Mouse (Mus musculus) heart, embryonic 10.5 days (tissue): ENCODE results near the gene Tdgf1. TPM values are rescaled to one million over a fixed set of nuclear protein-coding genes. Genes with fewer than 3 reads are reported as not detected.

Experiments used
- DNase-seq: peaks from one replicate; pipeline ENCODE4 v3.0.0-alpha.2; 2017; ENCODE audit warnings: low spot score
- H3K27ac ChIP-seq: fragments of 300-500 bp; sonication (generic); 2 replicates; pipeline ENCODE4 v1.5.1; 2016; ENCODE audit warnings: mild to moderate bottlenecking
- H3K27me3 ChIP-seq: fragments of 300-500 bp; sonication (generic); 2 replicates; pipeline ENCODE4 v1.6.1; 2016; ENCODE audit warnings: mild to moderate bottlenecking; ENCODE audit not compliant: poor library complexity, insufficient read depth, severe bottlenecking
- H3K36me3 ChIP-seq: fragments of 300-500 bp; sonication (generic); 2 replicates; pipeline ENCODE4 v1.6.1; 2016; ENCODE audit warnings: mild to moderate bottlenecking, moderate library complexity
- H3K4me1 ChIP-seq: fragments of 300-500 bp; sonication (generic); 2 replicates; pipeline ENCODE4 v1.6.1; 2016; ENCODE audit warnings: mild to moderate bottlenecking
- H3K4me3 ChIP-seq: fragments of 300-500 bp; sonication (generic); 2 replicates; pipeline ENCODE4 v1.5.1; 2016; ENCODE audit warnings: mild to moderate bottlenecking, moderate library complexity
- H3K9me3 ChIP-seq: fragments of 300-500 bp; sonication (generic); 2 replicates; pipeline ENCODE4 v1.6.1; 2016; ENCODE audit warnings: mild to moderate bottlenecking, moderate library complexity
- WGBS: fragments of 180-500 bp; shearing (Covaris S2); methylation state at CpG from one replicate; pipeline ENCODE4 v1.1.7; 2016; 5-methylcytosine and 5-hydroxymethylcytosine counted together
- polyA plus RNA-seq: library from polyadenylated mRNA; unstranded; fragments of >200 nt; fragmentation: Nextera tagmentation; extraction: Ambion mirVana; gene quantifications from 2 replicates; pipeline ENCODE4 v1.2.1, GENCODE M21; 2016

Gene Tdgf1
- polyA plus RNA-seq, 1 experiment from 2014 or later, result 1.3 TPM

DNA sequence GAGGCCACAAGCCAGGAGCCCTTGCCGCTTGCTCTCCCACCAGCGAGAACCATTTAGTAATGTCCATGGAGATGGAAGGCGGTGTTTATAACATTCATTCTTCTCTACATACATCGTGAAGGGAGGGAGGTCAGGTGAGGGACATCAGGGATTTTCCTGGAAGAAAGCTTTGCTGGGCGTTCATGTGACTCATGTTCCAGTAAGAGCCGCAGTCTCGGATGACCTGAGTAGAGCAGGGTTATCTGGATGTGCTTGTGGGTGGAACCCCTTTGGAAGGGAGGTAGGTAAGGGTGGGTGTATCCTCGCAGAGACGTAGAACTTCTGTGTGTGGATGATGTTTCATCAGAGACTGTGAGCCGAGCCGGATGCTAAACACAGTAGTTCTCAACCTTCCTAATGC is 5.4 kb upstream of the Tdgf1 start, which contains the start of gene Lrrc2:
Gene Lrrc2 (plus strand): TSS at position 149 of the 400 bp plus-strand sequence.
- H3K36me3 ChIP-seq, result no peaks in the 10 kb centered on the region
- no peaks in the 10 kb centered on the region for H3K9me3 ChIP-seq
- H3K27ac ChIP-seq, result peak within 1 kb of the TSS; percentile 37
- peaks cover 29% of the 10 kb centered on the region; the same call in 1 of the 2 replicates for H3K27me3 ChIP-seq
- no peak within 1 kb of the TSS for H3K4me3 ChIP-seq
- 65% methylated on average over 11 of the region's 11 CpGs for WGBS
- no peak for DNase-seq
- H3K4me1 ChIP-seq, result peaks cover 48% of the 10 kb centered on the region

DNA sequence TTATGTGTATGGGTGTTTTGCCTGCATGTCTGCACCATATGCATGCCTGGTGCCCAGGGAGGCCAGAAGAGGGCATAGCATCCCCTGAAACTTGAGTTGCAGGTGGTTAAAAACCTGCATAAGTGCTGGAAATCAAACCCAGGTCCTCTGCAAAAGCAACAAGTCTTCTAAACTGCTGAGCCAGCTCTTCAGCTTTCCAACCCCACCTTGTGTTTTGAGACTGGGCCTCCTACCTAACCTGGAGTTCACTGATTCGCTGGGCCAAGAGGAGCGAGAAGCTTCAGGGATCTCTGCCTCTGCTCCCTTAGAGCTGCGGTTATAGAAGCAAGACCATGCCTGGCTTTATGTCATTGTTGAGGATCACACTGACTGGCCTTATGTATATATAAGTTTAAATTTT is 4.2 kb upstream of the Tdgf1 start:
- Histone ChIP-seq H3K36me3 (no peaks in the 10 kb centered on the region), H3K9me3 (no peaks in the 10 kb centered on the region), H3K4me3 (no peak overlapping the region), H3K27ac (no peak overlapping the region), H3K4me1 (peaks cover 56% of the 10 kb centered on the region), H3K27me3 (peaks cover 28% of the 10 kb centered on the region)
- no peak for DNase-seq
- WGBS, result 93% methylated on average over 3 of the region's 3 CpGs

GRCm38 (mm10) chr9:110948813-110949310 is 2.9 kb upstream of the Tdgf1 start:
- Histone ChIP-seq H3K27ac (peak overlapping the region; percentile 36; the same call in 1 of the 2 replicates), H3K4me1 (peaks cover 52% of the 10 kb centered on the region), H3K9me3 (no peaks in the 10 kb centered on the region), H3K36me3 (no peaks in the 10 kb centered on the region), H3K27me3 (peaks cover 32% of the 10 kb centered on the region), H3K4me3 (no peak overlapping the region)
- DNase-seq, result no peak
- 26% methylated on average over 8 of the region's 8 CpGs for WGBS

GRCm38 (mm10) chr9:110947900-110948299 is 1.9 kb upstream of the Tdgf1 start:
- H3K27ac ChIP-seq, result peak overlapping the region; percentile 22; the same call in 1 of the 2 replicates
- H3K4me1 ChIP-seq, result peaks cover 52% of the 10 kb centered on the region
- DNase-seq, result no peak
- peaks cover 31% of the 10 kb centered on the region for H3K27me3 ChIP-seq
- H3K4me3 ChIP-seq, result no peak overlapping the region
- H3K9me3 ChIP-seq, result no peaks in the 10 kb centered on the region
- no peaks in the 10 kb centered on the region for H3K36me3 ChIP-seq
- WGBS, result 31% methylated on average over 6 of the region's 6 CpGs

GRCm38 (mm10) chr9:110947261-110947661 is 1.3 kb upstream of the Tdgf1 start:
- H3K9me3 ChIP-seq, result no peaks in the 10 kb centered on the region
- WGBS, result 2% methylated on average over 6 of the region's 6 CpGs
- peaks cover 29% of the 10 kb centered on the region for H3K27me3 ChIP-seq
- peaks cover 51% of the 10 kb centered on the region for H3K4me1 ChIP-seq
- H3K27ac ChIP-seq, result peak overlapping the region; percentile 30; the same call in 1 of the 2 replicates
- no peak for DNase-seq
- H3K36me3 ChIP-seq, result no peaks in the 10 kb centered on the region
- peak overlapping the region; percentile 31; the same call in 1 of the 2 replicates for H3K4me3 ChIP-seq

GRCm38 (mm10) chr9:110946548-110947044 is 638 bp upstream of the Tdgf1 start:
- H3K9me3 ChIP-seq, result no peaks in the 10 kb centered on the region
- peaks cover 29% of the 10 kb centered on the region for H3K27me3 ChIP-seq
- H3K4me3 ChIP-seq, result peak overlapping the region; percentile 31
- no peak for DNase-seq
- H3K27ac ChIP-seq, result peak overlapping the region; percentile 70
- H3K36me3 ChIP-seq, result no peaks in the 10 kb centered on the region
- peaks cover 51% of the 10 kb centered on the region for H3K4me1 ChIP-seq
- 8% methylated on average over 20 of the region's 20 CpGs for WGBS

DNA sequence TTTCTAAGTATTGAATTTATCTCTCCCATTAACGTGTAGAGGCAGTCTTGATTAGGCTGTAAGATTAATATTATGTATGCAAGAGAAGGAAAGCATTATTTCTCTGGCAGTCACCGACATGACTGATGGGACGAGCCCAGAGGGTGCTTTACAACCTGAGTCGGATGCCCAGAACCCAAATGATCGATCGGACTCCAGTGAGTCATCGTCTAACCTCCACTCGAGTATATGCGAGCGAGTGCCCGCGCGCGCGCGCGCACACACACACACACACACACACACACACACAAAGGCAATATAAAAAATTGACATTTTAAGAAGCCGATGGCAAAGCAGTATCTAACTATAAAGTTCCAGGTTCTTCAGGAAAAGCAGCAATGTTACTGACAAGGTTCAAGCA is 615 bp downstream of the Tdgf1 start:
- H3K27ac ChIP-seq, result no peak overlapping the region
- H3K9me3 ChIP-seq, result no peaks in the 10 kb centered on the region
- peaks cover 46% of the 10 kb centered on the region for H3K4me1 ChIP-seq
- H3K27me3 ChIP-seq, result peaks cover 33% of the 10 kb centered on the region
- 8% methylated on average over 18 of the region's 18 CpGs for WGBS
- no peak for DNase-seq
- H3K4me3 ChIP-seq, result 0 out of 2 replicates have a peak overlapping the region, but pooled peaks have one; percentile 12
- H3K36me3 ChIP-seq, result no peaks in the 10 kb centered on the region

- DNase-seq, result no peak
- 21% methylated on average over 13 of the region's 13 CpGs for WGBS
- peaks cover 44% of the 10 kb centered on the region for H3K4me1 ChIP-seq
These were observed 1.7 kb downstream of the Tdgf1 start for GRCm38 (mm10) chr9:110944265-110944664.

DNA sequence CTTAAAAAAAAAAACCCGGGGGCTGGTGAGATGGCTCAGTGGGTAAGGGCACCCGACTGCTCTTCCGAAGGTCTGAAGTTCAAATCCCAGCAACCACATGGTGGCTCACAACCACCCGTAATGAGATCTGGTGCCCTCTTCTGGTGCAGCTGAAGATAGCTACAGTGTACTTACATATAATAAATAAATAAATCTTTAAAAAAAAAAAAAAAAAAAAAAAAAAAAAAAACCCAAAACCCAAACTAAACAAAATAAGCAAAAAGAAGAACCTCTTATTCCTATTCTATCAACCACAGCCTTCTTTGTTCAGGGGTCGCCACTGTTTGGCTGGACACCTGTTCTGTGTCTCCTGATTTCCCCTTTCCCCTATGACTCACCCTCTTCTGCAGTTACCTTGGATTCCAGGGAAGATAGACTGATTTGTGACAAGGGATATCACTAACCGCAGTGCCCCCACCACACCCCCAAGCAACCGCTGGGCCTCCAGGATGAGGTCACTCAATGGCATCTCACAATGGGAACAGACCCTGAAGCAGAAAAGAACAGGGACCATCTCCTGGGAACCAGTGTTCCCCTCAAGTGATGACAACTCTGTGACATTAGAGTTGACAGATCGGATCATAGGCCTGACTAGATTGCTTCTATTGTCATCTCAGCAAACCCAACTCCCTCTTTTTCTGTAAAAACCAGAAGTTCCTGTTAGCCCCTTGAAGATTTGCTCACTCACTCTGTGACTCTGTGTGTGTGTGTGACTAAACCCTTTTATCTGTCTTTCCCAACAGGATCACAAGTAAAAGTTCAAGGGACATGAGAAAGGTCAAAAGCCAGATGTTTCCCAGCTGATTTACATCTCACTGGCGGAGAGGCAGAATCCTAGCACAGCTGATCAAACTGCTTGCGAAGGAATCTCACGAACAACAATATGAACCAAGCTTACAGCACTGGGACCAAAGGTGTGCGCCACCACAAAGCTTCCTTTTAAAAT is 8.2 kb downstream of the Tdgf1 start:
- peaks cover 4% of the 10 kb centered on the region; the same call in 1 of the 2 replicates for H3K27me3 ChIP-seq
- no peaks in the 10 kb centered on the region for H3K36me3 ChIP-seq
- peaks cover 14% of the 10 kb centered on the region for H3K4me1 ChIP-seq
- DNase-seq, result no peak
- H3K27ac ChIP-seq, result no peak overlapping the region
- no peak overlapping the region for H3K4me3 ChIP-seq
- 66% methylated on average over 12 of the region's 12 CpGs for WGBS
- H3K9me3 ChIP-seq, result no peaks in the 10 kb centered on the region

More at GRCm38 (mm10) chr9:110944265-110944664, 1.7 kb downstream of the Tdgf1 start:
- Histone ChIP-seq H3K27me3 (peaks cover 33% of the 10 kb centered on the region), H3K36me3 (no peaks in the 10 kb centered on the region), H3K27ac (no peak overlapping the region), H3K9me3 (no peaks in the 10 kb centered on the region), H3K4me3 (no peak overlapping the region)

DNA sequence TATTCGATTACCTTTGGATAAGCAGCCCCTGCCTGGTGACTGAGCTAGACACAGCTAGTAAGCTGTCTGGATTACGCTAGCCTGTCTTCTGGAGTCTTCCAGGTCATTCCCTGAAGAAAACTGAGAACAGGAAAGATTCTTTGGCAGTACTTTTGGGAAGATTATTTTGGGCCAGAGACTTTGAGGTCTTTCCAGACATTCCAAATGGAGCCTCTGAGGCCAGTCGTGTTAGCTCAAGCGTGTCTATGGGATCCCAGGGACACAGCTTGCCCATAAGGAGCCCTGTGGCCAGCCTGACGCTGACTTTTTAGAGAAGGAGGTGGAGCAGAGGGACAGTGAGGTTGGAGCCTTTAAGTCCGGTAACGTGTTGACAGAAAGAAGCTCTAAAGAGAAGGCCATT is 10.0 kb downstream of the Tdgf1 start:
- no peak for DNase-seq
- Histone ChIP-seq H3K9me3 (no peaks in the 10 kb centered on the region), H3K36me3 (no peaks in the 10 kb centered on the region), H3K27ac (no peak overlapping the region), H3K4me1 (peaks cover 6% of the 10 kb centered on the region; the same call in 1 of the 2 replicates), H3K27me3 (no peaks in the 10 kb centered on the region), H3K4me3 (no peak overlapping the region)
- WGBS, result 79% methylated on average over 7 of the region's 7 CpGs

DNA sequence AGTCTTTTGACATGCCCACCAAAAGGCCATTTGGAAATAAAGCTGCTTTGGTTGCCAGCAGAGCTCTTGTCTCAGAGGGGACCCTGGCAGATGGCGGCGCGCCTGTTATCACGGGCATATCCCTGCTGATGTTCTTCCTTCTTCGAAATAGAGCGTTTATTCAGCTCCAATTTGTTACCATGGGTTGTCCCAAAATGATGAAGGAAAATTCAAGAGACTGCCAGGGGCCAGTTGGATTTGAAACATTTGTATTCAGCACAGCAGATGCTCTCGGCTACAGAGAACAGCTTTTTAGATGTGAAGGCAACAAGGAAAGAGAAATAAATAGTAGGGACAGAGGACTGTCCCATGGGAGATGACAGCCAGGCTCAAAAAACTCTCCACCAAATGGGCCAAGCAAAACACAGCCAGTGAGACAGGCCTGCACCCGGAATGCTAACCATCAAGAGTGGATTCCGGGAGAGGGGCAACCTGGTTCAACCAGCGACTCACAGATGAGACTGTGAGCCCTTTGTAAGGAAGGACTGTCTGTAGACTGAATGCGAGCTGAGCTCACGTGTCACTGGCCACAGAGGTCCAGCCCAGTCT is 12.0 kb downstream of the Tdgf1 start:
- no peaks in the 10 kb centered on the region for H3K9me3 ChIP-seq
- no peaks in the 10 kb centered on the region for H3K27me3 ChIP-seq
- no peaks in the 10 kb centered on the region for H3K36me3 ChIP-seq
- H3K27ac ChIP-seq, result no peak overlapping the region
- H3K4me1 ChIP-seq, result peaks cover 6% of the 10 kb centered on the region; the same call in 1 of the 2 replicates
- WGBS, result 77% methylated on average over 12 of the region's 12 CpGs
- no peak for DNase-seq
- H3K4me3 ChIP-seq, result no peak overlapping the region

- DNase-seq, result no peak
- WGBS, result 82% methylated on average over 6 of the region's 6 CpGs
- Histone ChIP-seq H3K4me1 (peaks cover 8% of the 10 kb centered on the region), H3K36me3 (no peaks in the 10 kb centered on the region), H3K27me3 (no peaks in the 10 kb centered on the region), H3K27ac (no peak overlapping the region), H3K4me3 (no peak overlapping the region), H3K9me3 (no peaks in the 10 kb centered on the region)
These were observed 14.4 kb downstream of the Tdgf1 start for GRCm38 (mm10) chr9:110931573-110931972.
